Mouse (Mus musculus) T-cell, adult 66 days (primary cell): ENCODE data around the gene Apool. TPM values are rescaled to one million over a fixed set of nuclear protein-coding genes. Genes with fewer than 3 reads are reported as not detected.

Source experiments
- total RNA-seq, 2 experiments: library from RNA; stranded (reverse); gene quantifications; 3 replicates in 1 of 2; 4 replicates in 1 of 2; pipeline ENCODE4 v1.2.4; 2023

Apool gene
- 10 to 100 TPM; 13.8 to 15.1 TPM for total RNA-seq

GRCm38 (mm10) chrX:112310804-112311530 is at the start of gene Apool:
TSS of gene Apool (plus strand) at chrX:112311334.

DNA sequence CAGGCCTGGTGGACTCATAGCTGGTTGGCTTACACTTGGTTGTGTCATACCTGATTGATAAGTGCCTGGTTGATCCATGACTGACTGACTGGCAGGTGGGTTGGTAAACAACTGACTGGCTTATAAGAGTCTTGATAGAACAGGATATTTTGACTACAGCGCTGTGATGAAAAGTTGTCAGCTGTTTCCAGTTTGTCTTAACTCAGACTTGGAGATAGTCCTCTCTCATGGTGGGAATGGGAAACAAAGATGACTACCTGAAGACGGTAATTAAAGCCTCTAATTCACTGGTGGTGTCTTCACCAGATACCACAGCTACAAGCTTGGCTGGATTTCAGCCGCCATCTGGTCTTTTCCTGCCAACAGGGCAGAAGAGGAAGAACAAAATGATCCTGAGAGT is 95.5 kb downstream of the Apool start, which contains the start of gene Satl1:
Gene Satl1 (minus strand): TSS at position 101 of the 400 bp plus-strand sequence.

Other genes with a start within 250 kb of the Apool start
- not detected for gene 4933403O08Rik, start 72.3 kb upstream of the Apool start, total RNA-seq
- not detected for gene Satl1, start 95.4 kb downstream of the Apool start, total RNA-seq
- not detected for gene 2010106E10Rik, start 183.9 kb downstream of the Apool start, total RNA-seq